Mouse (Mus musculus) adipose tissue, adult 10 weeks (tissue): ENCODE results near the gene Rnf133. TPM values are rescaled to one million over a fixed set of nuclear protein-coding genes. Genes with fewer than 3 reads are reported as not detected.

Experiments
- polyA plus RNA-seq: library from polyadenylated mRNA; stranded (reverse); fragments of 350-450 nt; fragmentation: Illumina TruSeq; extraction: RNeasy Lipid Tissue Mini Kit (QIAGEN cat#74804); gene quantifications from one replicate; pipeline ENCODE4 v1.2.3, GENCODE M21; 2014; ENCODE audit warnings: low read depth, low replicate concordance

The Rnf133 gene
- 5.0 TPM for polyA plus RNA-seq

GRCm38 (mm10) chr6:23650205-23650604 lies at the start of gene Rnf133:
Rnf133 (minus strand) TSS chr6:23650305.

GRCm38 (mm10) chr6:23655036-23655435 lies 4.9 kb upstream of the Rnf133 start, which contains the start of gene Rnf148:
Rnf148 (minus strand) TSS chr6:23655136.

Other genes starting within 250 kb of the Rnf133 start
- gene Rnf148, start 4.8 kb upstream of the Rnf133 start, polyA plus RNA-seq, result 1.4 TPM
- 6.3 TPM for gene Cadps2, start 189.1 kb upstream of the Rnf133 start, polyA plus RNA-seq